Mouse (Mus musculus): ENCODE results near the gene Myh3.

DNA sequence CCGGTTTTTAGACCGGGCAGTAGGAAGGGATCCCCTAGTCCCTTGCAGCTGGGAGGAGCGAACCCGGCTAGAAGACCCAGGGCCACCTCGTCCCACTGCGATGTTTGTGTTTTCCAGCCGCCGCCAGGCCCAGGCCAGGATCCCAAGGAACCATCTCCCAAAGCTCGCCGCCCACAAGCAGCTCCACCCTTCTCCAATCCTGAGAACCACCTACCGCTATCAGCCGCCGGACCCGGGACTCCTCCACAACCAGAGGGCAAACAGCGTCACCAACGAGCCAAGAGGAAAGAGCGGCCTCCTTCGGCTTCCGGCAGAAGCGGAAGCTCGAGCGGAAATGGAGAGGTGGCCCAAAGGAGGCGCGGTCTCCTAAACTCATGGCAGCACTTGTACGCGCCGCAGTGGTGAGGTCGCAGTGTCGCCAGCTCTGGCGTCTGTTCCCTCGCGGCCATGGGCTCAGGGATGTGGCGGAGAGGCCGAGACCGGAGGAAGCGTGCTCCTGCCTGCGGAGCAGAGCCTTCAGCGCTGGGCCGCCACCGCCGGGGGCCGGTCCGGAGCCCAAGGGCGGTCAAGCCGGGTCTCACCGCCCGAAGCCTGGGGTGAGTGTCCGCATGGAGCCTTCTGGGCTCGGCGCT, 25.7 kb upstream of the Myh3 start, which contains the start of the genes Adprm and Sco1:
- TF ChIP-seq CTCF (IDR thresholded peaks at IDR 0.05) (peak; percentile 63), EP300 (IDR thresholded peaks at IDR 0.05) (no peak)
